Mouse (Mus musculus) heart, postnatal 14 days (tissue): ENCODE data around the gene Zc3h10. TPM values are rescaled to one million over a fixed set of nuclear protein-coding genes. Genes with fewer than 3 reads are reported as not detected.
"Not testable (repeated sequence)": the region's sequence is repeated elsewhere in the genome, so short reads cannot be mapped to it uniquely, and the experiment has no call there.

Experiments used
- DNase-seq, 2 experiments: peaks; one replicate each; pipeline ENCODE4 v3.0.0; 2021 to 2022
- intact Hi-C: fragments of 180-260 bp; cut with DNase I; formaldehyde crosslinking; loops from one replicate; pipeline ENCODE4 v1.15.1; 2025
- microRNA-seq, 2 experiments: library from miRNA; unstranded; fragments of <30 nt; microRNA quantifications; one replicate each; pipeline ENCODE4 v1.2.0; 2021 to 2022
- total RNA-seq, 2 experiments: library from RNA; stranded (reverse); gene quantifications; 2 replicates each; pipeline ENCODE4 v1.2.3; 2021

Zc3h10 gene
- total RNA-seq, 2 experiments from 2014 or later = 7.0 to 8.4 TPM

- no peak for DNase-seq
- intact Hi-C loops = no loop called here
Measured at GRCm38 (mm10) chr10:128503532-128503931, 44.0 kb downstream of the Zc3h10 start.

- intact Hi-C loops = no loop called here
- peak in 1 of 2 experiments; percentile 30 for DNase-seq
Measured at GRCm38 (mm10) chr10:128502341-128502740, 45.2 kb downstream of the Zc3h10 start.

- intact Hi-C loops = loop anchor here (5.0 kb wide), 1 partner anchor 33 kb away; no protein-coding TSS in a partner anchor
- peak; percentile 69 to 76 for DNase-seq
Measured at GRCm38 (mm10) chr10:128499116-128499671, 48.4 kb downstream of the Zc3h10 start.

- intact Hi-C loops = loop anchor here (5.0 kb wide), 1 partner anchor 34 kb away; no protein-coding TSS in a partner anchor
- peak; percentile 94 to 95 for DNase-seq
Measured at GRCm38 (mm10) chr10:128498590-128498989, 49.0 kb downstream of the Zc3h10 start, which contains the start of gene Myl6b. Gene Myl6b (minus strand): TSS chr10:128498685.

- intact Hi-C loops = loop anchor here (5.0 kb wide), 1 partner anchor 35 kb away; no protein-coding TSS in a partner anchor
Measured at GRCm38 (mm10) chr10:128497134-128497737, 50.3 kb downstream of the Zc3h10 start.

GRCm38 (mm10) chr10:128496509-128497077 lies 51.0 kb downstream of the Zc3h10 start:
- no peak for DNase-seq
- intact Hi-C loops = loop anchor here (5.0 kb wide), 1 partner anchor 36 kb away; no protein-coding TSS in a partner anchor

More at GRCm38 (mm10) chr10:128497134-128497737, 50.3 kb downstream of the Zc3h10 start:
- no peak for DNase-seq

- intact Hi-C loops = loop anchor here (5.0 kb wide), 1 partner anchor 36 kb away; no protein-coding TSS in a partner anchor
- DNase-seq = no peak
Measured at GRCm38 (mm10) chr10:128495903-128496302, 51.7 kb downstream of the Zc3h10 start.

GRCm38 (mm10) chr10:128495270-128495669 lies 52.3 kb downstream of the Zc3h10 start:
- intact Hi-C loops = loop anchor here (5.0 kb wide), 1 partner anchor 37 kb away; no protein-coding TSS in a partner anchor
- no peak for DNase-seq

GRCm38 (mm10) chr10:128494667-128495245 lies 52.8 kb downstream of the Zc3h10 start:
- intact Hi-C loops = loop anchor here (5.0 kb wide), 1 partner anchor 38 kb away; no protein-coding TSS in a partner anchor
- DNase-seq = no peak

GRCm38 (mm10) chr10:128493695-128494666 lies 53.6 kb downstream of the Zc3h10 start, which contains the start of gene Myl6:
Gene Myl6 (minus strand): TSS chr10:128494145.
- intact Hi-C loops = no loop called here
- DNase-seq = peak; percentile 96 to 97

- intact Hi-C loops = no loop called here
- no peak for DNase-seq
Measured at GRCm38 (mm10) chr10:128493319-128493694, 54.3 kb downstream of the Zc3h10 start.

- intact Hi-C loops = no loop called here
- DNase-seq = peak; percentile 66
Measured at GRCm38 (mm10) chr10:128492633-128493311, 54.8 kb downstream of the Zc3h10 start.

- DNase-seq, intact Hi-C loops: not testable (repeated sequence)
Measured at GRCm38 (mm10) chr10:128492051-128492450, 55.5 kb downstream of the Zc3h10 start.

Small RNA genes lying within 50 kb of the gene (microRNA-seq; reads per million reads assigned to microRNA genes)
- gene Gm47275 = 0 reads per million in 2 experiments
- gene Mir6916 = 0 reads per million in 2 experiments
- gene Mir6917 = 0 reads per million in 2 experiments

Other genes with a start within 250 kb of the Zc3h10 start
- gene Il23a, start 249.0 kb downstream of the Zc3h10 start, total RNA-seq = under 1 TPM; 0.22 to 0.26 TPM
- 10 to 100 TPM; 13.2 to 13.7 TPM for gene Pan2, start 244.4 kb downstream of the Zc3h10 start, total RNA-seq
- gene Cnpy2, start 225.3 kb downstream of the Zc3h10 start, total RNA-seq = 10 to 100 TPM; 58.1 to 66.7 TPM
- 1,000 to 10,000 TPM; 1,195 to 1,221 TPM for gene Cs, start 210.0 kb downstream of the Zc3h10 start, total RNA-seq
- 100 to 1,000 TPM; 208 to 209 TPM for gene Coq10a, start 178.8 kb downstream of the Zc3h10 start, total RNA-seq
- 10 to 100 TPM; 46.5 to 47.5 TPM for gene Ankrd52, start 170.7 kb downstream of the Zc3h10 start, total RNA-seq
- gene Slc39a5, start 146.5 kb downstream of the Zc3h10 start, total RNA-seq = not detected
- gene Nabp2, start 136.3 kb downstream of the Zc3h10 start, total RNA-seq = 10 to 100 TPM; 43.6 to 45.6 TPM
- gene Rnf41, start 136.1 kb downstream of the Zc3h10 start, total RNA-seq = 10 to 100 TPM; 19.7 to 19.8 TPM
- 10 to 100 TPM; 76.6 to 80.5 TPM for gene Smarcc2, start 88.5 kb downstream of the Zc3h10 start, total RNA-seq
- 100 to 1,000 TPM; 357 to 392 TPM for gene Myl6, start 53.6 kb downstream of the Zc3h10 start, total RNA-seq
- 1 to 10 TPM; 3.3 to 4.3 TPM for gene Myl6b, start 49.1 kb downstream of the Zc3h10 start, total RNA-seq
- gene Esyt1, start 21.9 kb downstream of the Zc3h10 start, total RNA-seq = 10 to 100 TPM; 22.3 to 23.6 TPM
- gene Rpl41, start 1.5 kb upstream of the Zc3h10 start, total RNA-seq = 1,000 to 10,000 TPM; 1,645 to 1,937 TPM
- 10 to 100 TPM; 48.4 to 51.6 TPM for gene Pa2g4, start 18.2 kb upstream of the Zc3h10 start, total RNA-seq
- 1 to 10 TPM; 6.8 to 7.8 TPM for gene Erbb3, start 41.9 kb upstream of the Zc3h10 start, total RNA-seq
- gene Rps26, start 79.0 kb upstream of the Zc3h10 start, total RNA-seq = 100 to 1,000 TPM; 264 to 297 TPM
- gene Ikzf4, start 98.2 kb upstream of the Zc3h10 start, total RNA-seq = 1 to 10 TPM; 1.3 to 1.5 TPM
- 10 to 100 TPM; 17.3 to 17.4 TPM for gene Suox, start 126.3 kb upstream of the Zc3h10 start, total RNA-seq
- 10 to 100 TPM; 66.5 to 71.8 TPM for gene Rab5b, start 148.5 kb upstream of the Zc3h10 start, total RNA-seq
- under 1 TPM; 0.66 to 0.93 TPM for gene Pmel, start 156.4 kb upstream of the Zc3h10 start, total RNA-seq
- gene Cdk2, start 157.3 kb upstream of the Zc3h10 start, total RNA-seq = 10 to 100 TPM; 18.9 to 19.9 TPM
- 10 to 100 TPM; 12.4 to 15.7 TPM for gene Dgka, start 197.1 kb upstream of the Zc3h10 start, total RNA-seq
- 1 to 10 TPM; 8.5 to 9.0 TPM for gene Pym1, start 200.1 kb upstream of the Zc3h10 start, total RNA-seq
- gene Mmp19, start 243.1 kb upstream of the Zc3h10 start, total RNA-seq = 1 to 10 TPM; 4.5 to 5.8 TPM